Mouse (Mus musculus) neural tube, embryonic 12.5 days (tissue): Measurements from ENCODE around the gene Stap2. TPM values are rescaled to one million over a fixed set of nuclear protein-coding genes. Genes with fewer than 3 reads are reported as not detected.

ENCODE experiments used
- ATAC-seq: fragments of 200-750 bp; cut with Nextera tagmentation; 2 replicates; pipeline ENCODE4 v1.8.0; 2017; ENCODE audit warnings: low read depth, mild to moderate bottlenecking, moderate TSS enrichment, moderate library complexity; ENCODE audit not compliant: low FRiP score
- H3K27ac ChIP-seq: fragments of 300-500 bp; sonication (generic); 2 replicates; pipeline ENCODE4 v1.5.1; 2016
- H3K27me3 ChIP-seq: fragments of 300-500 bp; sonication (generic); replicated peaks from 2 replicates; pipeline ENCODE4 v1.6.1; 2016; ENCODE audit warnings: mild to moderate bottlenecking
- H3K36me3 ChIP-seq: fragments of 300-500 bp; sonication (generic); 2 replicates; pipeline ENCODE4 v1.6.1; 2016; ENCODE audit warnings: mild to moderate bottlenecking
- H3K4me1 ChIP-seq: fragments of 300-500 bp; sonication (generic); 2 replicates; pipeline ENCODE4 v1.6.1; 2016
- H3K4me2 ChIP-seq: fragments of 300-500 bp; sonication (generic); replicated peaks from 2 replicates; pipeline ENCODE4 v1.6.1; 2016; ENCODE audit warnings: mild to moderate bottlenecking
- H3K4me3 ChIP-seq: fragments of 300-500 bp; sonication (generic); 2 replicates; pipeline ENCODE4 v1.5.1; 2016
- H3K9ac ChIP-seq: fragments of 300-500 bp; sonication (generic); 2 replicates; pipeline ENCODE4 v1.6.1; 2016; ENCODE audit warnings: mild to moderate bottlenecking
- H3K9me3 ChIP-seq: fragments of 300-500 bp; sonication (generic); 2 replicates; pipeline ENCODE4 v1.6.1; 2016; ENCODE audit warnings: mild to moderate bottlenecking
- WGBS: fragments of 180-500 bp; shearing (Covaris S2); methylation state at CpG from one replicate; pipeline ENCODE4 v1.1.7; 2016; 5-methylcytosine and 5-hydroxymethylcytosine counted together
- polyA plus RNA-seq: library from polyadenylated mRNA; unstranded; fragments of >200 nt; fragmentation: Nextera tagmentation; extraction: Ambion mirVana; gene quantifications from 2 replicates; pipeline ENCODE4 v1.2.1, GENCODE M21; 2016

Stap2 gene
- 5.9 and 7.2 TPM in 2 replicates for polyA plus RNA-seq

DNA sequence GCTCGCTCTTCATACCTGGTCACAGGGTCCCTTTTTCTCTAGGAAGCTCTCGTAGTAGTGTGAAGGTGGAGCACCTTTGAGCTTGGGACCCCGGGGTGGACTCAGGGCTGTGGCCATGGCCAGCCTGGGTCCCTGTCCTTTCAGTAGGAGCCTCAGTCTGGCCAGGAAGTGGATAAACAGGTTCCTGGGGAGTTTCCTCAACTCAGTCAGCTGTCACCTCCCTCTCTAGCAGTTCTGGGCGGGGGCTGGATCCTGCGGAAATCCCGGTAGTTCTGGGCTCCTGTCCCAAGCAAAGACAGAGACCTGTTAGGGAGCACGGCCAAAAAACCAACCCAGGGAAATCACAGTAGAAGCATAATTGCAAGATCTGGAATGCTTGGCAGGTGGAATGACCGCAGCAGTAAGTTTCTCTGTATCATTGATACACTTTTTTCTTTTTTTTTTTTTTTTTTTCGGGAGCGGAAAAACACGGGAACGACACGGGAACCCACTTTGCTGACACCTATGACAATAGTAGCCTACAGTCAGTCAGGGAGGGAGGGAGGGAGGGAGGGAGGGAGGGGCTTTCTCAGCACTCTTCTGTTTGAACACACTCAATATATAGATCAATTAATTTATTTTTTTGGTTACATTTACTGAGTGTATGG is at the start of gene Stap2, which contains the start of gene Mpnd:
Stap2 (minus strand) TSS at position 170 of the 647 bp plus-strand sequence.
Mpnd (plus strand) TSS at position 297 of the 647 bp plus-strand sequence.
- no peak within 1 kb of the TSS for H3K4me2 ChIP-seq
- H3K4me1 ChIP-seq, result peaks cover 15% of the 10 kb centered on the region
- no peak within 1 kb of the TSS for H3K27ac ChIP-seq
- H3K9me3 ChIP-seq, result no peaks in the 10 kb centered on the region
- H3K27me3 ChIP-seq, result peaks cover 9% of the 10 kb centered on the region
- H3K4me3 ChIP-seq, result no peak within 1 kb of the TSS
- WGBS, result 58% methylated on average over 13 of the region's 13 CpGs
- no peaks in the 10 kb centered on the region for H3K36me3 ChIP-seq
- ATAC-seq, result no peak
- H3K9ac ChIP-seq, result 0 out of 2 replicates have a peak within 1 kb of the TSS, but pooled peaks have one; percentile 6

DNA sequence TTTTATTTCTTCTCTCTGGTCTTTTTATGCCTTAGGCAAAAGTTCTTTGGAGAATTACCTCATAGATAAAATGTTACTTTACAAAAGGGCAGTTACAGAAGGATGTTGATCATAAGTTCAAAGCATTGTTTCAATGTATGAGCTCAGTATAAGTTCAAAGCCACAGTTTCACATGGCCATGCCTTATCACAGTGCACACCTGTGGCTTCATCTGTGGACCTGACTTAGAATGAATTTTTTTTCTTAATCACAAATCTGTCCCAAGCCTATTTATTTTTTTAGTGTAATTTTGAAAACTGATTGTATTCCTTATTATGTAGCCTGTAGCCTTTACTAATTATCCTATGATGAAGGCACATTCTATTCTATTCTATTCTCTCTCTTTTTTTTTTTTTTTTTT is 49.6 kb upstream of the Stap2 start:
- Histone ChIP-seq H3K4me1 (no peaks in the 10 kb centered on the region), H3K27ac (no peak overlapping the region), H3K9ac (no peak overlapping the region), H3K4me2 (no peak overlapping the region), H3K27me3 (no peaks in the 10 kb centered on the region), H3K4me3 (no peak overlapping the region), H3K36me3 (peaks cover 62% of the 10 kb centered on the region), H3K9me3 (no peaks in the 10 kb centered on the region)
- ATAC-seq, result no peak

DNA sequence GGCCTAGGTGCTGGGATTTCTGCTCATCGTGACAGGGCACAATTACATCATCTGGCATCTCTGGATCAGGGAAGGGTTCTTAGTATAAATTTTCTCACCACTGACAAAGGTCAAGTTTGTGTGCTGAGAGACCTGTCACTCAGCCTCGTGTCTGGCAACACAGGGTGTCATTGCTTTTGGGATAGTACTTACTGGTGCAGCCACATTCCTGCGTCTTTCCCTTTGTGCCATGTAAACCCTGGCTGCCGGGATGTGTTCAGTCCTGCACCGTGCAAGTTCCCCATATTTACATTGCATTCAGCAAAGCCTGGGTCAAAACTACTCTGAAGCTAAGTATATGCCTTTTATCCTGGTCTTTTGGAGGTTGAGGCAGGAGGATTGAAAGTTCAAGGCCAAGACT is 46.0 kb upstream of the Stap2 start:
- 95% methylated on average over 5 of the region's 5 CpGs for WGBS

DNA sequence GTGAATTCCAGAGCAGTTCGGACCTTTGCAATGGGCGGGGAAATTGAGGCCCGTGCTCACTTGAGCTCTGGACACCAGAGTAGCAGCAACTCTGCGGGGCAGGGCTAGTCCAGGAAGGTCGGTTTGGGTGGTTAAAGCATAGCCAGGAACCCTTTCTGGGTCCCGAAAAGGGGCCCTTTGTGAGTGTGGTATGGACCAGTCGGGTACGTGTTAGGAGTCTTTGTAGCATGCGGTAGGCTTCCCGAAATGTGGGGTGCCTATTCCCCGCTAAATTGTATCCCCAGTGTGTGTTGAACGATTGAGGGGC is 35.4 kb upstream of the Stap2 start:
- peak overlapping the region; percentile 81 for H3K9ac ChIP-seq
- H3K4me2 ChIP-seq, result peak overlapping the region; percentile 85
- no peaks in the 10 kb centered on the region for H3K9me3 ChIP-seq
- H3K4me3 ChIP-seq, result peak overlapping the region; percentile 84
- H3K27ac ChIP-seq, result no peak overlapping the region
- peaks cover 13% of the 10 kb centered on the region for H3K4me1 ChIP-seq
- H3K36me3 ChIP-seq, result peaks cover 17% of the 10 kb centered on the region
- ATAC-seq, result no peak
- 4% methylated on average over 12 of the region's 12 CpGs for WGBS
- no peaks in the 10 kb centered on the region for H3K27me3 ChIP-seq

More for the DNA sequence above, 46.0 kb upstream of the Stap2 start:
- no peaks in the 10 kb centered on the region for H3K4me1 ChIP-seq
- H3K9ac ChIP-seq, result no peak overlapping the region
- H3K27ac ChIP-seq, result no peak overlapping the region
- H3K9me3 ChIP-seq, result no peaks in the 10 kb centered on the region
- H3K36me3 ChIP-seq, result peaks cover 61% of the 10 kb centered on the region
- no peaks in the 10 kb centered on the region for H3K27me3 ChIP-seq
- no peak overlapping the region for H3K4me3 ChIP-seq
- H3K4me2 ChIP-seq, result no peak overlapping the region
- ATAC-seq, result no peak

DNA sequence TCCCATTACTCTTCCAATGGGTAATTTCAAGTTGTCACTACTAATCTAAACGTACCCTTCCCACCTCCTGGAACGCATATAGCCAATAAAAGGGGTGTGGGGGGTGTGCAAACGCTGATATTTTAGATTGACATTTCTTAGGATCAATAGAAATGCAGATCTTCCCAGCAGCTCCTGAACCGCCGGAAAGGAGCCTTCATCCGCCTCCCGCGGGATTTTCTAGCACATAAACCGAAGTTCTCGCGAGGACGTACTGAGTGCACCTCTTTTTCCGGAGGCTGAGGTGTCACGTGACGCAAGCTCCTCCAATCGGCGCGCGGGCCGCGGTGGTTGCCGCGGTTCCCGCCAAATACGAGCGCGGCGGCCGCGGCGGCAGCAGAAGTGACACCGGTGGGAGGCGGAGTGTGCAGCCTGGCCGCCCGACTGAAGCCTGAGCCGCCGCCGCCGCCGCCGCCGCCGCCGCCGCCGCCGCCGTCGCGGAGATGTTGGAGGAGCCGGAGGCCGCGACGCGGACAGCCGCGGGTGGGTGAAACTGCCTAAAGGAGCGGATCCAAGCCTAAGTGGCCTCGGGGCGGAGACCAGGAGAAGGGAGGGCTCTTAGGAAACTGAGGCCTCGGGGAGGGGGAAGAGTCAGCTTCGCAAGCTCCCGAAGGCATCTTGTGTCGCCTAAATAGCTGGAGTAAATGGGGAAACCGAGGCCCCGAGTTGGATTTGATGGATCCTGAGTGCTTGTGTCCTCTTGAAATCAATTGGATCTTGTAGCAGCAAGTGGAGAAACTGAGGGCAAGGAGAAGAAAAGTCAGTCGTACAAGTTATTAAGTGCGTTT is 34.9 kb upstream of the Stap2 start, which contains the start of gene Chaf1a:
Chaf1a (plus strand) TSS at position 410 of the 827 bp plus-strand sequence.
- peak within 1 kb of the TSS; percentile 84 for H3K4me3 ChIP-seq
- H3K4me2 ChIP-seq, result peak within 1 kb of the TSS; percentile 85
- peaks cover 18% of the 10 kb centered on the region for H3K4me1 ChIP-seq
- ATAC-seq, result peak; percentile 79
- H3K27me3 ChIP-seq, result no peaks in the 10 kb centered on the region
- no peaks in the 10 kb centered on the region for H3K9me3 ChIP-seq
- H3K9ac ChIP-seq, result peak within 1 kb of the TSS; percentile 81
- H3K27ac ChIP-seq, result no peak within 1 kb of the TSS
- H3K36me3 ChIP-seq, result peaks cover 11% of the 10 kb centered on the region
- under 1% methylated on average over 68 of the region's 68 CpGs for WGBS

DNA sequence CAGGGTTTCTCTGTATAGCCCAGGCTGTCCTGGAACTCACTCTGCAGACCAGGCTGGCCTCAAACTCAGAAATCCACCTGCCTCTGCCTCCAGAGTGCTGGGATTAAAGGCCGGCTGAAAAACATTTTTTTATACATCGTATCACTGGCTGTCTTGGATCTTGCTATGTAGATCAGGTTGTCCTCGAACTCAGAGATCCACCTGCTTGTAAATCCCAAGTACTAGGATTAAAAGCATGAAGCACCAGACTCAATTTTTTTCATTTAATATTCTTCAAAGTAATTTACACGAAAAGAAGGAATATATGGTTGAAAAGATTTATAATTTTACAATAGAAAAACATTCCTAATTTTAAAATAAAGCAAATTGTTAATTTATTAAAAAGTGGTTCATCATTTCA is 34.0 kb upstream of the Stap2 start:
- Histone ChIP-seq H3K4me2 (peak overlapping the region; percentile 85), H3K4me3 (no peak overlapping the region), H3K36me3 (peaks cover 9% of the 10 kb centered on the region; the same call in 1 of the 2 replicates), H3K9me3 (no peaks in the 10 kb centered on the region), H3K27ac (no peak overlapping the region), H3K27me3 (no peaks in the 10 kb centered on the region), H3K9ac (no peak overlapping the region), H3K4me1 (peaks cover 26% of the 10 kb centered on the region)
- 80% methylated on average over 4 of the region's 4 CpGs for WGBS
- no peak for ATAC-seq

DNA sequence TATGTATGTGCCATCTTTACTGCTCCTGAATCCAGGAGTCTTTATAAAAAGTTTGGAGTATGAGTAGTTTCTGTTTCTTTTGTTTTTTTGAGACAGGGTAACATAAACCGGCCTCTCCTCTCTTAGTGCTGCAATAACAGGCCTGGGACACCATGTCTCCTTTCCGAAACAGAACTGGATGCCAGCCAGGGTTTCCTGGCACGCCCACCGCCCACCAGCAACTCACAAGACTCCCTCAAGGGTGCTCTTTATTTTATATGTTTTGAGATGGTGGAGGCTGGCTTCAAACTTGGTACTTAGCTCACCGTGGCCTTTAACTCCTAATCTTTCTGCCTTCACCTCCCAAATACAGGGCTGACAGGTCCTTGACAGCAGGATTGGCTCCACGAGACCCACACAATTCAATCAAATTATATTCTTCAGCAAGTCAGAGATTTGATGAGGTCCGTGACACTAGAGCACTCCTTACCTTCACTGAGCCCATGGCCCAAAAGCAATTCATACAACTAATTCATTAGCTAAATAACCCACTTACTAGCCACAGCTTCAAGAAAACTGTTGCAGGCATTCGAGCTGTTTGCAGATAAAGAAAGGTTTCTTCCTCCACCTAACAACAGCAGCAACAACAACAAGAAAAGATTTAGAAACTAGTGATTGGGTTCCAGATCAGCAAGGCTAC is 33.3 kb upstream of the Stap2 start:
- Histone ChIP-seq H3K4me1 (peaks cover 27% of the 10 kb centered on the region), H3K27ac (no peak overlapping the region), H3K4me2 (no peak overlapping the region), H3K9me3 (no peaks in the 10 kb centered on the region), H3K27me3 (no peaks in the 10 kb centered on the region), H3K9ac (no peak overlapping the region), H3K36me3 (peaks cover 10% of the 10 kb centered on the region), H3K4me3 (no peak overlapping the region)
- WGBS, result 92% methylated on average over 8 of the region's 8 CpGs
- no peak for ATAC-seq

DNA sequence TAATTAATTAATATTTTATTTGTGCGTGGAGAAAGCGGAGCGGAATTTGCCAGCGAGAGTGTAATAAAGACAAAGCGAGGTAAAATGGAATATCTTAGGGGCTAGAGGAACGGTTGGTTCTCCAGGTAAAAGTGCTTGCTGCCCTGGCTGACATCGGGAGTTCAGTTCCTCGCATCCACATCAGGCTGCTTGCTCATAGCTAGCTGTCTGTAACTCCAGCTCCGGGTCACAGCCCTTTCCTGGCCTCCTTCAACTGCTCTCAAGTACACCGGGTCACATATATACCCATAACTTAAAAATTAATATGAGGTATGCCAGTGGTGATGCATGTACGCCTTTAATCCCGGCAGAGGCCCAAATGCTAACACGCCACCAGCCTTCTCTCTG is 31.5 kb upstream of the Stap2 start:
- peaks cover 24% of the 10 kb centered on the region for H3K36me3 ChIP-seq
- no peak overlapping the region for H3K9ac ChIP-seq
- no peak overlapping the region for H3K4me3 ChIP-seq
- no peaks in the 10 kb centered on the region for H3K27me3 ChIP-seq
- H3K9me3 ChIP-seq, result no peaks in the 10 kb centered on the region
- 37% methylated on average over 13 of the region's 13 CpGs for WGBS
- H3K4me2 ChIP-seq, result peak overlapping the region; percentile 67
- H3K27ac ChIP-seq, result no peak overlapping the region
- ATAC-seq, result peak; percentile 29
- H3K4me1 ChIP-seq, result peaks cover 30% of the 10 kb centered on the region

DNA sequence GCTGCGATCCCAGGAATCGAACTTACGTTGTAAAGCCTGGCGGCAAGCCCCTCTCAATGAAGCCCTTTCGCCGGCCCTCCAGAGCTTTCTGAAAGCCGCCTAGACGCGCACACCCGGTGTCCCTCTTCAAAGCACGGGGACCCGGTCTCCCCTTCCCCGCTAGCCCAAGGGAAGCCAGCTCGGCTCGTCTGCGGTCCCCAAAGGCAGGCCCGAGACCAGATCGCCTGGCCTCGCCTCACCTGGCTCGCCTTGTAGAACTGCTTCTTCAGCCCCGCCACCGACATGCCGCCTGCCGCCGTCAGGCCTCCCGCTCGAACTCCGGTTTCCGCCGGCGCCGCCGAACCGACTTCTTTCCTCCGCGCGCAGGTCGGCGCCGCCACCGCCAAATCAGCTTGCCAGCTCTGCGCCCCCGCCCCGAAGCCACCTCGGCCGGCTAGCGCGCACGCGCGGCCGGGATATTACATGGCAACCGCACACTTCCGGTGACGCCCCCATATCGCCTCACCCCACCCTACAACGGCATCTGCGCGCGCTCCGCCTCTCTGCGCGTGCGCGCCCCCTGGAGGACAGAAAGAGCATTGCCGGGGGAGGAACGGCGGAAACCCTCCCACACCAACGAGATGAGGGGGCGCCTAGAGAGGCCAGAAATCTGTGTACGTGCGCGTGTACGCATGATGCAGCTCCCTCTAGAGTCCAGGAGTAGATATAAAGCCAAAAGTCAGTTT is 31.0 kb upstream of the Stap2 start, which contains the start of gene Sh3gl1:
Sh3gl1 (minus strand) TSS at position 460 of the 725 bp plus-strand sequence.
- no peaks in the 10 kb centered on the region for H3K27me3 ChIP-seq
- H3K9ac ChIP-seq, result peak within 1 kb of the TSS; percentile 93
- H3K4me2 ChIP-seq, result peak within 1 kb of the TSS; percentile 67
- no peaks in the 10 kb centered on the region for H3K9me3 ChIP-seq
- under 1% methylated on average over 74 of the region's 74 CpGs for WGBS
- H3K4me1 ChIP-seq, result peaks cover 28% of the 10 kb centered on the region
- H3K4me3 ChIP-seq, result peak within 1 kb of the TSS; percentile 84
- peaks cover 27% of the 10 kb centered on the region for H3K36me3 ChIP-seq
- peak within 1 kb of the TSS; percentile 76 for H3K27ac ChIP-seq
- ATAC-seq, result peak; percentile 91

DNA sequence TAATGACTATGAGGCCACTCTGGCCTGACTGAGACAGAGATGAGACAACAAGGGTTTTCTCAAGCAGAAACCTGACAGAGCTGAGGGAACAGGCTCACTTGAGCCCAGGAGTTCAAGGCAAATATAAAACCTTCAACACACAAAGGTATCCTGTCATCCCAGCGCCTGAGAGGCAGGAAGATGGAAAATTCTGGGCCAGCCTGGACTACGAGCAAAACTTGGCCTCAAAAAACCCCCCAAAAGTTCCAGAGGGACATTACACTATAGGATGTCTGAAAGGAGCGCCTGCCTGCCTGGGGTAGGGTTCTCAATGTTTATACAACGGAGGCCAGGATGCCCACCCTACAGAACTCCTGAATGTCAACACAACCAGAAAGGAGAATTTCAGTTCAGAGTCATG is 29.8 kb upstream of the Stap2 start:
- WGBS, result 88% methylated on average over 4 of the region's 4 CpGs
- Histone ChIP-seq H3K4me2 (peak overlapping the region; percentile 67), H3K9me3 (no peaks in the 10 kb centered on the region), H3K27me3 (no peaks in the 10 kb centered on the region), H3K27ac (no peak overlapping the region), H3K36me3 (peaks cover 31% of the 10 kb centered on the region), H3K9ac (no peak overlapping the region), H3K4me1 (peaks cover 19% of the 10 kb centered on the region), H3K4me3 (peak overlapping the region; percentile 84)
- ATAC-seq, result no peak

DNA sequence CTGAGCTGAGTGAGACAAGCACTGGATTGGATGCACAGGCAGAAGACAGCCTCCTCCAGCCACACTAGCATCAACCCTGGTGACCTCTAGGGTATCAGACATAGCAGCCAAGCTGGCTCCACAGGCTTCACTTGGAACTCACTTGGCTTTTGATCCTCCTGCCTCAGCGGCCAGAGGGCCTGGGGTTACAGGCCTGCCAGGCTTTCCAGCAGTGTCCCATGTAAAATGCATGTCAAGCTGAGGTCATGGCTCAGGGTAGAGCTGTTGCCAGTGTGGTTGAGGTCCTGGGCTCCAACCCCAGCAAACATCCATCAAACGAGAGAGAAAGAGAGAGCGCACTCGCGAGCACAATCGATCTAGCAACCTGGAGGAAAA is 29.3 kb upstream of the Stap2 start:
- Histone ChIP-seq H3K27me3 (no peaks in the 10 kb centered on the region), H3K4me3 (no peak overlapping the region), H3K36me3 (peaks cover 31% of the 10 kb centered on the region), H3K27ac (no peak overlapping the region), H3K4me2 (peak overlapping the region; percentile 67), H3K9me3 (no peaks in the 10 kb centered on the region), H3K4me1 (peaks cover 19% of the 10 kb centered on the region), H3K9ac (peak overlapping the region; percentile 33; the same call in 1 of the 2 replicates)
- no peak for ATAC-seq
- WGBS, result 91% methylated on average over 6 of the region's 6 CpGs
